9 mouse cellular contexts compared by ENCODE assay signal in the genomic region with DNA sequence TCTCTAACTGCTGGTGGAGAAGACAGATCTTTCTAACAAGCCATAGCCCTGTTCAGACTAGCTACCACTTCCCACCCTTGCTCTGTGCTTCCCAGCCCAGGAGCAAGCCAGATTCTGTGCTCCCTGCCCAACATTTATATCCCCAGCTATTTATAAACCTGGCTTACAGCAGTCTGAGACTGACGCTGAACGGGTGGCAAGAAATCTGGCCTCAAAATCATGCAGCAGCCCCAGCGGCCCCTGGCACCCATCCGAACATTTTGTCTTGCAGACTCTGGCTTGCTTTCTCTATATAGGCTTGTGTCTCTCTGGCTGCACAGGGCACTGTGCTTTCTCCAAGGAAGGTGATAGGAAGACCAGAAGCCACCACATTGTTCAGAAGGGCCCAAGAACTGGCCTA. TPM values are rescaled to one million over a fixed set of nuclear protein-coding genes. Genes with fewer than 3 reads are reported as not detected.
DNase-seq lines count a peak whose midpoint lies in the region; ATAC-seq lines count a peak whose summit lies in the region.
"Had no signal": no experiment of that assay in that cellular context is flagged by ENCODE, and none has a peak within 500 bp of the region (broad histone marks: within the 10 kb centered on the region; RNA-seq: fewer than 3 reads in every experiment).

No protein-coding gene starts in this region.

- H3K4me3 ChIP-seq in limb, embryonic 15.5 days, result no peak overlapping the region
- no peak overlapping the region for H3K4me3 ChIP-seq in limb, embryonic 10.5 days
- H3K4me3 ChIP-seq in heart, embryonic 16.5 days (ENCODE audit: low read length), result no peak overlapping the region
- H3K4me3 ChIP-seq in forebrain, embryonic 13.5 days, result no peak overlapping the region
- H3K4me3 ChIP-seq: liver, embryonic 12.5 days had no signal

- WGBS in limb, embryonic 15.5 days, result 55% methylated on average over 4 of the region's 4 CpGs
- WGBS in limb, embryonic 10.5 days, result 92% methylated on average over 4 of the region's 4 CpGs
- 41% methylated on average over 4 of the region's 4 CpGs for WGBS in heart, embryonic 16.5 days
- 94% methylated on average over 4 of the region's 4 CpGs for WGBS in forebrain, embryonic 13.5 days

- H3K4me2 ChIP-seq in limb, embryonic 15.5 days, result no peak overlapping the region
- H3K4me2 ChIP-seq in heart, embryonic 16.5 days (ENCODE audit: low read depth, low read length), result no peak overlapping the region
- no peak overlapping the region for H3K4me2 ChIP-seq in forebrain, embryonic 13.5 days
- H3K4me2 ChIP-seq: liver, embryonic 12.5 days had no signal

- H3K36me3 ChIP-seq in limb, embryonic 15.5 days, result no peaks in the 10 kb centered on the region
- H3K36me3 ChIP-seq in limb, embryonic 10.5 days, result no peaks in the 10 kb centered on the region
- H3K36me3 ChIP-seq in heart, embryonic 16.5 days (ENCODE audit: control insufficient read depth, insufficient read depth), result no peaks in the 10 kb centered on the region
- no peaks in the 10 kb centered on the region for H3K36me3 ChIP-seq in forebrain, embryonic 13.5 days (ENCODE audit: poor library complexity, severe bottlenecking)
- H3K36me3 ChIP-seq: liver, embryonic 12.5 days had no signal

- H3K4me1 ChIP-seq in limb, embryonic 15.5 days, result peaks cover 29% of the 10 kb centered on the region
- no peaks in the 10 kb centered on the region for H3K4me1 ChIP-seq in limb, embryonic 10.5 days
- H3K4me1 ChIP-seq in heart, embryonic 16.5 days (ENCODE audit: control insufficient read depth, insufficient read depth, low read length), result peaks cover 31% of the 10 kb centered on the region
- H3K4me1 ChIP-seq in forebrain, embryonic 13.5 days, result peaks cover 17% of the 10 kb centered on the region
- H3K4me1 ChIP-seq: liver, embryonic 12.5 days had no signal

- no peaks in the 10 kb centered on the region for H3K9me3 ChIP-seq in limb, embryonic 15.5 days
- H3K9me3 ChIP-seq in limb, embryonic 10.5 days (replicated peaks), result no peaks in the 10 kb centered on the region
- no peaks in the 10 kb centered on the region for H3K9me3 ChIP-seq in heart, embryonic 16.5 days (replicated peaks; ENCODE audit: control insufficient read depth, low read length)
- H3K9me3 ChIP-seq in forebrain, embryonic 13.5 days (replicated peaks), result no peaks in the 10 kb centered on the region
- H3K9me3 ChIP-seq: liver, embryonic 12.5 days had no signal

- DNase-seq in limb, embryonic 10.5 days (ENCODE audit: low spot score), result no peak
- DNase-seq in gastrocnemius, adult 8-10 months (ENCODE audit: low spot score in 2 of 2), result peak; percentile 45 to 59
- DNase-seq in right cerebral cortex, postnatal 4 days, result peak; percentile 67
- DNase-seq: kidney, adult 9 months had no signal

- H3K9ac ChIP-seq in limb, embryonic 15.5 days, result no peak overlapping the region
- peak overlapping the region; percentile 34 for H3K9ac ChIP-seq in heart, embryonic 16.5 days (ENCODE audit: low read length)
- H3K9ac ChIP-seq in forebrain, embryonic 13.5 days, result no peak overlapping the region
- H3K9ac ChIP-seq: liver, embryonic 12.5 days had no signal

- ATAC-seq in limb, embryonic 15.5 days (ENCODE audit: insufficient number of reproducible peaks, low FRiP score, low TSS enrichment, low read depth), result no peak
- ATAC-seq in heart, embryonic 16.5 days (replicated peaks; ENCODE audit: extremely low read depth, insufficient read depth, low FRiP score), result peak; percentile 57; the same call in 1 of the 2 replicates
- no peak for ATAC-seq in megakaryocyte progenitor cell, adult 5-6 weeks (replicated peaks; ENCODE audit: poor library complexity)
- no peak for ATAC-seq in forebrain, embryonic 13.5 days
- ATAC-seq: liver, embryonic 12.5 days had no signal

- peak overlapping the region; percentile 33; the same call in 1 of the 2 replicates for H3K27ac ChIP-seq in limb, embryonic 15.5 days
- H3K27ac ChIP-seq in limb, embryonic 10.5 days, result no peak overlapping the region
- peak overlapping the region; percentile 87 for H3K27ac ChIP-seq in heart, embryonic 16.5 days (ENCODE audit: low read length)
- no peak overlapping the region for H3K27ac ChIP-seq in forebrain, embryonic 13.5 days
- H3K27ac ChIP-seq: liver, embryonic 12.5 days had no signal

- H3K27me3 ChIP-seq in limb, embryonic 15.5 days, result no peaks in the 10 kb centered on the region
- no peaks in the 10 kb centered on the region for H3K27me3 ChIP-seq in limb, embryonic 10.5 days (ENCODE audit: low read depth, poor library complexity, severe bottlenecking)
- H3K27me3 ChIP-seq in heart, embryonic 16.5 days (ENCODE audit: control insufficient read depth, insufficient read depth, low read length), result no peaks in the 10 kb centered on the region
- H3K27me3 ChIP-seq in forebrain, embryonic 13.5 days, result no peaks in the 10 kb centered on the region
- H3K27me3 ChIP-seq: liver, embryonic 12.5 days had no signal

RNA-seq across cellular contexts. Expression of a gene that starts 45.0 kb away (rescaled TPM):
- 4.0 and 5.2 TPM in 2 replicates for polyA plus RNA-seq in limb, embryonic 15.5 days (2015; fragmentation: Nextera tagmentation; extraction: Ambion mirVana)
- polyA plus RNA-seq in limb, embryonic 10.5 days (2016; fragmentation: Nextera tagmentation; extraction: Ambion mirVana), result 1.0 and 1.3 TPM in 2 replicates
- 100 to 1,000 TPM in 1 of 4 experiments, 10 to 100 TPM in 3; 78.5 to 117 (median 87.7) TPM for total RNA-seq in gastrocnemius, adult 8-10 months (2022)
- polyA plus RNA-seq in heart, embryonic 16.5 days (2015; fragmentation: Nextera tagmentation; extraction: Ambion mirVana), result 3.3 TPM in 2 replicates
- total RNA-seq in megakaryocyte progenitor cell, adult 5-6 weeks (2015), result 7.1 and 8.7 TPM in 2 replicates
- total RNA-seq in megakaryocyte progenitor cell, adult 5-6 weeks (2017), result 6.0 and 7.2 TPM in 2 replicates
- polyA plus RNA-seq in forebrain, embryonic 13.5 days (2015; fragmentation: Nextera tagmentation; extraction: Ambion mirVana), result 4.0 and 4.1 TPM in 2 replicates

Comparison
In these comparisons a context has a peak if more than half of its experiments do, and no peak if none do; other contexts are left out.
1. H3K27ac ChIP-seq: peak in limb, embryonic 15.5 days (single experiment) and heart, embryonic 16.5 days (single experiment); none in limb, embryonic 10.5 days (single experiment) and forebrain, embryonic 13.5 days (single experiment).